Mouse (Mus musculus) thymus, adult 2 months (tissue): Measurements from ENCODE around the gene Cdcp2.

ENCODE experiments used
- CTCF ChIP-seq: fragments of 200-500 bp; IDR thresholded peaks from 2 replicates; pipeline ENCODE4 v1.5.1; 2012; ENCODE audit warnings: mild to moderate bottlenecking, control low read depth, low read length, moderate library complexity, borderline replicate concordance; ENCODE audit not compliant: control insufficient read depth, poor library complexity, insufficient read depth; ENCODE audit errors: extremely low read depth
- POLR2A ChIP-seq: fragments of 200-500 bp; IDR thresholded peaks from 2 replicates; pipeline ENCODE4 v1.6.1; 2012; ENCODE audit warnings: mild to moderate bottlenecking, low read length, control low read depth, moderate library complexity; ENCODE audit not compliant: control insufficient read depth, poor library complexity, insufficient read depth; ENCODE audit errors: extremely low read depth

DNA sequence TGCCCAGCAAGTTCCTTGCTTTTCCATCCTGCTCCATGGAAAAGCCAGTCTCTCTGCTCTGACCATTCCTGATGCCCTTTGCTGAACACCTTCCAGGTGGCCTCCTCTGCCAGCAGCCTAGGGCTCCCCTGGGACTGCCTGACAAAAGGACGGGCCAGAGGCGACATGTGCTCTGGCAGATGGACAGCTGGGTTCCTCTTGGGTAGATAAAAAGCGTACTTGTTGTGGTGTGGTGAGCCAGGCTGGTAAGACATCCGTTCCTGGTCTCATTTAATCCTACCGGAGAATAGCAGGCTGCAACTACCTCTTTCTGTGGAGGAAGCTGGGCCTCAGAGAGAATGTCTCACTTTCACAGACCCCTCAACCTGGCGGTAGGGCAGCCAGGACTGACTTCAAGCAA lies 648 bp upstream of the Cdcp2 start:
- TF ChIP-seq CTCF: no peak
- no peak for TF ChIP-seq POLR2A
